Mouse (Mus musculus) heart, postnatal 10 days (tissue): ENCODE results near the gene Cabp2. TPM values are rescaled to one million over a fixed set of nuclear protein-coding genes. Genes with fewer than 3 reads are reported as not detected.

Experiments
- total RNA-seq, 2 experiments: library from RNA; stranded (reverse); gene quantifications; 2 replicates each; pipeline ENCODE4 v1.2.3; 2021

The Cabp2 gene
- total RNA-seq, 2 experiments from 2014 or later, result not detected

Other genes with a start within 250 kb of the Cabp2 start
- 10 to 100 TPM; 12.1 to 17.8 TPM for gene Chka, start 229.8 kb upstream of the Cabp2 start, total RNA-seq
- 10 to 100 TPM; 15.7 to 16.2 TPM for gene Tcirg1, start 174.4 kb upstream of the Cabp2 start, total RNA-seq
- gene Ndufs8, start 168.8 kb upstream of the Cabp2 start, total RNA-seq, result 100 to 1,000 TPM; 358 to 371 TPM
- 1 to 10 TPM; 2.6 to 2.7 TPM for gene Aldh3b1, start 151.8 kb upstream of the Cabp2 start, total RNA-seq
- 10 to 100 TPM; 19.7 to 24.5 TPM for gene Unc93b1, start 146.4 kb upstream of the Cabp2 start, total RNA-seq
- gene Aldh3b3, start 122.9 kb upstream of the Cabp2 start, total RNA-seq, result under 1 TPM; 0.10 to 0.24 TPM
- under 1 TPM; 0.32 to 0.72 TPM for gene Aldh3b2, start 109.2 kb upstream of the Cabp2 start, total RNA-seq
- 10 to 100 TPM; 12.8 to 13.4 TPM for gene Acy3, start 95.0 kb upstream of the Cabp2 start, total RNA-seq
- gene Tbx10, start 88.8 kb upstream of the Cabp2 start, total RNA-seq, result not detected
- gene Nudt8, start 81.0 kb upstream of the Cabp2 start, total RNA-seq, result 10 to 100 TPM; 61.2 to 71.2 TPM
- 1 to 10 TPM; 1.4 to 1.6 TPM for gene Gm49405, start 81.0 kb upstream of the Cabp2 start, total RNA-seq
- gene Doc2g, start 78.3 kb upstream of the Cabp2 start, total RNA-seq, result 100 to 1,000 TPM; 102 to 103 TPM
- 100 to 1,000 TPM; 960 to 987 TPM for gene Ndufv1, start 68.8 kb upstream of the Cabp2 start, total RNA-seq
- 100 to 1,000 TPM; 270 to 278 TPM for gene Gstp1, start 43.6 kb upstream of the Cabp2 start, total RNA-seq
- 10 to 100 TPM; 87.3 to 90.7 TPM for gene Gstp2, start 35.6 kb upstream of the Cabp2 start, total RNA-seq
- gene Gstp3, start 22.0 kb upstream of the Cabp2 start, total RNA-seq, result not detected
- 10 to 100 TPM; 21.9 to 26.3 TPM for gene Cdk2ap2, start 15.6 kb downstream of the Cabp2 start, total RNA-seq
- 10 to 100 TPM; 30.8 to 32.8 TPM for gene Pitpnm1, start 18.4 kb downstream of the Cabp2 start, total RNA-seq
- 10 to 100 TPM; 47.7 to 62.6 TPM for gene Aip, start 44.3 kb downstream of the Cabp2 start, total RNA-seq
- gene Gpr152, start 58.2 kb downstream of the Cabp2 start, total RNA-seq, result not detected
- not detected for gene Cabp4, start 62.5 kb downstream of the Cabp2 start, total RNA-seq
- 10 to 100 TPM; 87.2 to 90.7 TPM for gene Coro1b, start 67.0 kb downstream of the Cabp2 start, total RNA-seq
- 1 to 10 TPM; 1.6 to 2.2 TPM for gene Ptprcap, start 72.0 kb downstream of the Cabp2 start, total RNA-seq
- gene Rps6kb2, start 81.8 kb downstream of the Cabp2 start, total RNA-seq, result 10 to 100 TPM; 22.4 to 24.3 TPM
- gene Carns1, start 93.9 kb downstream of the Cabp2 start, total RNA-seq, result 10 to 100 TPM; 40.2 to 53.6 TPM
- 1 to 10 TPM; 2.6 to 2.9 TPM for gene Tbc1d10c, start 109.7 kb downstream of the Cabp2 start, total RNA-seq
- gene Ppp1ca, start 110.5 kb downstream of the Cabp2 start, total RNA-seq, result 100 to 1,000 TPM; 420 to 454 TPM
- gene Rad9a, start 120.1 kb downstream of the Cabp2 start, total RNA-seq, result 1 to 10 TPM; 6.0 to 8.6 TPM
- gene Clcf1, start 132.7 kb downstream of the Cabp2 start, total RNA-seq, result 1 to 10 TPM; 1.6 to 2.5 TPM
- not detected for gene AC109138.7, start 132.8 kb downstream of the Cabp2 start, total RNA-seq
- 10 to 100 TPM; 10.7 to 13.5 TPM for gene Pold4, start 150.3 kb downstream of the Cabp2 start, total RNA-seq
- gene Ssh3, start 187.6 kb downstream of the Cabp2 start, total RNA-seq, result 10 to 100 TPM in 1 of 2 experiments, 1 to 10 TPM in 1; 10.0 to 12.0 TPM
- 1 to 10 TPM in 1 of 2 experiments, under 1 TPM in 1; 0.98 to 1.5 TPM for gene Ankrd13d, start 201.6 kb downstream of the Cabp2 start, total RNA-seq
- 10 to 100 TPM; 51.4 to 57.2 TPM for gene Grk2, start 224.6 kb downstream of the Cabp2 start, total RNA-seq